Mouse (Mus musculus) intestine, embryonic 15.5 days (tissue): ENCODE data around the gene Ppp3ca. TPM values are rescaled to one million over a fixed set of nuclear protein-coding genes. Genes with fewer than 3 reads are reported as not detected.
A peak's percentile ranks its signal among the peaks of the same experiment; 100 is the strongest.

ENCODE experiments used
- ATAC-seq: fragments of 200-750 bp; cut with Nextera tagmentation; 2 replicates; pipeline ENCODE4 v1.8.0; 2017; ENCODE audit warnings: moderate TSS enrichment, moderate library complexity
- H3K27ac ChIP-seq: fragments of 300-500 bp; sonication (generic); 2 replicates; pipeline ENCODE4 v1.5.1; 2015; ENCODE audit warnings: mild to moderate bottlenecking, inconsistent platforms
- H3K27me3 ChIP-seq: fragments of 300-500 bp; sonication (generic); replicated peaks from 2 replicates; pipeline ENCODE4 v1.6.1; 2015; ENCODE audit warnings: inconsistent platforms
- H3K36me3 ChIP-seq: fragments of 300-500 bp; sonication (generic); 2 replicates; pipeline ENCODE4 v1.6.1; 2015; ENCODE audit warnings: inconsistent platforms
- H3K4me1 ChIP-seq: fragments of 300-500 bp; sonication (generic); replicated peaks from 2 replicates; pipeline ENCODE4 v1.6.1; 2015; ENCODE audit warnings: inconsistent platforms
- H3K4me2 ChIP-seq: fragments of 300-500 bp; sonication (generic); replicated peaks from 2 replicates; pipeline ENCODE4 v1.6.1; 2015; ENCODE audit warnings: mild to moderate bottlenecking, inconsistent platforms
- H3K4me3 ChIP-seq: fragments of 300-500 bp; sonication (generic); replicated peaks from 2 replicates; pipeline ENCODE4 v1.5.1; 2015; ENCODE audit warnings: inconsistent platforms
- H3K9ac ChIP-seq: fragments of 300-500 bp; sonication (generic); 2 replicates; pipeline ENCODE4 v1.6.1; 2015; ENCODE audit warnings: inconsistent platforms
- H3K9me3 ChIP-seq: fragments of 300-500 bp; sonication (generic); 2 replicates; pipeline ENCODE4 v1.6.1; 2016; ENCODE audit warnings: inconsistent platforms
- WGBS: fragments of 180-500 bp; shearing (Covaris S2); methylation state at CpG from one replicate; pipeline ENCODE4 v1.1.7; 2015; 5-methylcytosine and 5-hydroxymethylcytosine counted together
- polyA plus RNA-seq: library from polyadenylated mRNA; unstranded; fragments of >200 nt; fragmentation: Nextera tagmentation; extraction: Ambion mirVana; gene quantifications from 2 replicates; pipeline ENCODE4 v1.2.1, GENCODE M21; 2015

The Ppp3ca gene
- polyA plus RNA-seq, 1 experiment from 2014 or later = 47.5 TPM

GRCm38 (mm10) chr3:136671940-136672278, 2.0 kb downstream of the Ppp3ca start:
- peak overlapping the region; percentile 94; the same call in 1 of the 2 replicates for H3K27ac ChIP-seq
- 0 out of 2 replicates have a peak, but pooled peaks cover 11% of the 10 kb centered on the region for H3K4me1 ChIP-seq
- no peaks in the 10 kb centered on the region for H3K36me3 ChIP-seq
- H3K9ac ChIP-seq = peak overlapping the region; percentile 85
- peak overlapping the region; percentile 74 for H3K4me2 ChIP-seq
- no peaks in the 10 kb centered on the region for H3K9me3 ChIP-seq
- H3K27me3 ChIP-seq = no peaks in the 10 kb centered on the region
- 6% methylated on average over 5 of the region's 5 CpGs for WGBS
- ATAC-seq = no peak
- peak overlapping the region; percentile 94 for H3K4me3 ChIP-seq

- Histone ChIP-seq H3K9ac (no peak overlapping the region), H3K27ac (no peak overlapping the region), H3K4me3 (no peak overlapping the region), H3K27me3 (no peaks in the 10 kb centered on the region), H3K9me3 (no peaks in the 10 kb centered on the region), H3K4me1 (0 out of 2 replicates have a peak, but pooled peaks cover 11% of the 10 kb centered on the region), H3K36me3 (no peaks in the 10 kb centered on the region), H3K4me2 (no peak overlapping the region)
- 64% methylated on average over 3 of the region's 3 CpGs for WGBS
- no peak for ATAC-seq
Measured at GRCm38 (mm10) chr3:136672870-136673269, 2.9 kb downstream of the Ppp3ca start.

- Histone ChIP-seq H3K27me3 (no peaks in the 10 kb centered on the region), H3K4me3 (no peak overlapping the region), H3K9ac (no peak overlapping the region), H3K9me3 (no peaks in the 10 kb centered on the region), H3K4me1 (0 out of 2 replicates have a peak, but pooled peaks cover 9% of the 10 kb centered on the region), H3K27ac (no peak overlapping the region), H3K36me3 (no peaks in the 10 kb centered on the region), H3K4me2 (no peak overlapping the region)
- ATAC-seq = no peak
- WGBS = 69% methylated on average over 2 of the region's 2 CpGs
Measured at GRCm38 (mm10) chr3:136673363-136673762, 3.4 kb downstream of the Ppp3ca start.

- Histone ChIP-seq H3K27me3 (no peaks in the 10 kb centered on the region), H3K4me3 (no peak overlapping the region), H3K4me1 (peaks cover 10% of the 10 kb centered on the region; the same call in 1 of the 2 replicates), H3K27ac (no peak overlapping the region), H3K36me3 (no peaks in the 10 kb centered on the region), H3K9ac (no peak overlapping the region), H3K9me3 (no peaks in the 10 kb centered on the region), H3K4me2 (no peak overlapping the region)
- WGBS = 58% methylated on average over 5 of the region's 5 CpGs
- no peak for ATAC-seq
Measured at GRCm38 (mm10) chr3:136674486-136674885, 4.6 kb downstream of the Ppp3ca start.

GRCm38 (mm10) chr3:136676991-136677390, 7.1 kb downstream of the Ppp3ca start:
- Histone ChIP-seq H3K27ac (no peak overlapping the region), H3K27me3 (no peaks in the 10 kb centered on the region), H3K9me3 (no peaks in the 10 kb centered on the region), H3K4me1 (peaks cover 14% of the 10 kb centered on the region), H3K4me3 (no peak overlapping the region), H3K36me3 (no peaks in the 10 kb centered on the region), H3K4me2 (no peak overlapping the region), H3K9ac (no peak overlapping the region)
- no peak for ATAC-seq
- WGBS = 82% methylated on average over 2 of the region's 2 CpGs

DNA sequence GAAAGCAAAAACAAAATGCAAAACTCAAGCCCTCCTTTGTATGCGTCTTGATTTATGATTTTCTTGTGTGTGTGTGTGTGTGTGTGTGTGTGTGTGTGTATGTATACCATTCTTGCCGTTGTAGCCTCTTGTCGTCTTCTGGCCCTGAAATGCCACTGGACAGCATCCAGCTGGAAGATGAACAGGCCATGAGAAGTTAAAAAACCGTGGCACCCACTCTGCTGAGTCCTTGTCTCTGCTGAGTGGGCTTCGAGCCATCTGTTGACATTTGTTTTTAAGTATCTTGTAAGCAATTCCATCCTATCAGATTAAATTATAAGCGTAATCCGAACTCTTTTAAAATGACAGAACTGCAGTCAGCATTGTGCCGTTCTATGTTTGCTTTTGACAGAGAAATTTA, 8.5 kb downstream of the Ppp3ca start:
- no peak for ATAC-seq
- H3K9me3 ChIP-seq = no peaks in the 10 kb centered on the region
- no peak overlapping the region for H3K9ac ChIP-seq
- no peak overlapping the region for H3K4me2 ChIP-seq
- 51% methylated on average over 8 of the region's 8 CpGs for WGBS
- no peaks in the 10 kb centered on the region for H3K27me3 ChIP-seq
- no peak overlapping the region for H3K27ac ChIP-seq
- H3K36me3 ChIP-seq = no peaks in the 10 kb centered on the region
- no peak overlapping the region for H3K4me3 ChIP-seq
- H3K4me1 ChIP-seq = peaks cover 10% of the 10 kb centered on the region

- no peaks in the 10 kb centered on the region for H3K9me3 ChIP-seq
- H3K36me3 ChIP-seq = no peaks in the 10 kb centered on the region
- H3K4me1 ChIP-seq = peaks cover 9% of the 10 kb centered on the region
- no peak overlapping the region for H3K4me3 ChIP-seq
- no peak overlapping the region for H3K9ac ChIP-seq
- no peak overlapping the region for H3K27ac ChIP-seq
- no peak for ATAC-seq
- H3K4me2 ChIP-seq = no peak overlapping the region
- 75% methylated on average over 6 of the region's 6 CpGs for WGBS
- H3K27me3 ChIP-seq = no peaks in the 10 kb centered on the region
Measured at GRCm38 (mm10) chr3:136679903-136680491, 10.1 kb downstream of the Ppp3ca start.

GRCm38 (mm10) chr3:136682242-136682641, 12.3 kb downstream of the Ppp3ca start:
- Histone ChIP-seq H3K9ac (no peak overlapping the region), H3K4me2 (no peak overlapping the region), H3K4me3 (no peak overlapping the region), H3K9me3 (no peaks in the 10 kb centered on the region), H3K27ac (no peak overlapping the region), H3K4me1 (peaks cover 9% of the 10 kb centered on the region), H3K27me3 (no peaks in the 10 kb centered on the region), H3K36me3 (no peaks in the 10 kb centered on the region)
- WGBS = 86% methylated on average over 8 of the region's 8 CpGs
- peak; percentile 37 for ATAC-seq

GRCm38 (mm10) chr3:136684191-136684958, 14.5 kb downstream of the Ppp3ca start:
- H3K36me3 ChIP-seq = no peaks in the 10 kb centered on the region
- ATAC-seq = no peak
- H3K27me3 ChIP-seq = no peaks in the 10 kb centered on the region
- H3K9ac ChIP-seq = no peak overlapping the region
- no peak overlapping the region for H3K4me3 ChIP-seq
- no peak overlapping the region for H3K27ac ChIP-seq
- no peaks in the 10 kb centered on the region for H3K9me3 ChIP-seq
- WGBS = 72% methylated on average over 15 of the region's 15 CpGs
- H3K4me1 ChIP-seq = peaks cover 9% of the 10 kb centered on the region
- H3K4me2 ChIP-seq = no peak overlapping the region

DNA sequence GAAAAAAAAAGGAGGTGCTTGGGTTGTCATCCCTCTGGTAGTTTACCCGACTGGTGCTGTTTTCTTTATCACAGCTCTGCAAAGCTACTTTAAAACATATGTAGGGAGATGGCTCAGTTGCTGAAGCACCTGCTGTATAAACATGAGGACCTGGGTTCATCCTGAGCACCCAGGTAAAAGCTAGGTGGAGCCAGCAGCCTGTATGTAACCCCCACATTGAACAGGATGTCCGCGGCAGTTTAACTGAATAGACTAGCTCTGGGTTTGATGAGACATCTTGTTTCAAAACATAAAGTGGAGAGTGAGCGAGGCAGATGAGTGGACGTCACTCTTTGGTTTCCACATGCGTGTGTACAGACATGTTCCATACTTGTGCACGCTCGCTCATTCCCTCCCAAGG, 16.5 kb downstream of the Ppp3ca start:
- Histone ChIP-seq H3K4me2 (no peak overlapping the region), H3K4me1 (no peaks in the 10 kb centered on the region), H3K9ac (no peak overlapping the region), H3K9me3 (no peaks in the 10 kb centered on the region), H3K4me3 (no peak overlapping the region), H3K36me3 (no peaks in the 10 kb centered on the region), H3K27ac (no peak overlapping the region), H3K27me3 (no peaks in the 10 kb centered on the region)
- 89% methylated on average over 8 of the region's 8 CpGs for WGBS
- ATAC-seq = no peak

GRCm38 (mm10) chr3:136688101-136688586, 18.2 kb downstream of the Ppp3ca start:
- H3K36me3 ChIP-seq = no peaks in the 10 kb centered on the region
- H3K27ac ChIP-seq = no peak overlapping the region
- no peak overlapping the region for H3K9ac ChIP-seq
- H3K27me3 ChIP-seq = no peaks in the 10 kb centered on the region
- no peak for ATAC-seq
- H3K4me2 ChIP-seq = no peak overlapping the region
- H3K9me3 ChIP-seq = no peaks in the 10 kb centered on the region
- H3K4me3 ChIP-seq = no peak overlapping the region
- 76% methylated on average over 9 of the region's 9 CpGs for WGBS
- no peaks in the 10 kb centered on the region for H3K4me1 ChIP-seq

DNA sequence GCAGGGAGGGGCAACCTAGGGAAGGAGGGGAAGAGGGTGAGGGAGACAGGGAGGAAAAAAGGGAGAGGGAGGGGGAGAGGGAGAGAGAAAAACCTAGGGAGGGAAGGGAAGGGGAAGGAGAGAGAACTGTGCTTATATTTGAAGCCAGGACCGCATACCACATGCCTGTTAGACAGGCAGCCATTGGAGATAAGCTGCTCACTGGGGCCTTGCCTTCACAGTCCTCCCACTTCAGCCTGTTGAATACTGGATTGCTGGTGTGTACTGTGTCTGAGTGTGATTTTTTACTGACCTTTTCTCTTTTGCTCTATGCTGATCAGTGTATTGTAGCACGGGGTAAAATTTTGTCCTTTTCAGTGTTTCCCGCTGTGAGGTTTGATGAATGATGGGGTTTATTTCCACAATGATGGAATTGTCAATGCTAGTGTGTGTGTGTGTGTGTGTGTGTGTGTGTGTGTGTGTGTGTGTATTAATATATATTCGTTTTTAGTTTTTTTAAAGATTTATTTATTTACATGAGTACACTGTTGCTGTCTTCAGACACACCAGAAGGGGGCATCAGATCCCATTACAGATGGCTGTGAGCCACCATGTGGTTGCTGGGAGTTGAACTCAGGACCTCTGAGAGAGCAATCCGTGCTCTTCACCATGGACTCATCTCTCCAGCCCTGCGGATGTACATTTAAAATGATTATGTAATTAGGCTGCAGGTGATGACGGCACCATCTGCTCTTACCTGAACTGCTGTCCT, 20.0 kb downstream of the Ppp3ca start:
- WGBS = 94% methylated on average over 7 of the region's 7 CpGs
- Histone ChIP-seq H3K9me3 (no peaks in the 10 kb centered on the region), H3K27me3 (no peaks in the 10 kb centered on the region), H3K9ac (no peak overlapping the region), H3K4me3 (no peak overlapping the region), H3K4me2 (no peak overlapping the region), H3K36me3 (no peaks in the 10 kb centered on the region), H3K4me1 (no peaks in the 10 kb centered on the region), H3K27ac (no peak overlapping the region)
- ATAC-seq = no peak
